Mouse (Mus musculus): ENCODE results near the gene Tmc3.

DNA sequence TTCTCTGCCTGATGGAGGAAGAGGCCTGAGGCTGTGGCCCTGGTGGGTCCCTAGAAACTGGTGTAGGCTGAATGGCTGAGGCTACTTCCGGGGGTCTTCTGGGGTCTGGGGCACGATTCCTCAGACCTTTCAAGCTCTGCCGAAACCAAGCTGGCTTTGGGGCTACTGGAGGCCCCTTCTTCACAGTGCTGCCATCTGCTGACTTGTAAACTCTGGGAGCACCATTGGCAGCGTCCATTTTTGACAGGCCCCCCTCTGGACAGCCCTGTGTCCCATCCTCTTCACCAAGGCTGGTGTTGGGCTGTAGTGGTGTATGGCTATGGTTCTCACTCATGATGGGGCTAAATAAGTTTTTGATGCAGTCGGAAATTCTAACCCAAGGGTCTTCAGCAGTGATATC lies 67.8 kb downstream of the Tmc3 start:
- TF ChIP-seq CTCF (IDR thresholded peaks at IDR 0.05) (peak; percentile 11; the same call in 1 of the 2 replicates), POLR2A (IDR thresholded peaks at IDR 0.05; ENCODE audit: insufficient read depth, low read depth, low read length) (no peak)
